Mouse (Mus musculus) embryonic fibroblast, embryonic 13.5 days (primary cell): Measurements from ENCODE around the gene Gm1113.

Experiments used
- CTCF ChIP-seq: IDR thresholded peaks from 2 replicates; pipeline ENCODE4 v1.5.1; 2011; ENCODE audit warnings: mild to moderate bottlenecking, control low read depth, low read length, moderate library complexity, borderline replicate concordance; ENCODE audit not compliant: insufficient read depth
- POLR2A ChIP-seq: IDR thresholded peaks from 2 replicates; pipeline ENCODE4 v1.6.1; 2011; ENCODE audit warnings: low read depth, mild to moderate bottlenecking, control low read depth, low read length, moderate library complexity

DNA sequence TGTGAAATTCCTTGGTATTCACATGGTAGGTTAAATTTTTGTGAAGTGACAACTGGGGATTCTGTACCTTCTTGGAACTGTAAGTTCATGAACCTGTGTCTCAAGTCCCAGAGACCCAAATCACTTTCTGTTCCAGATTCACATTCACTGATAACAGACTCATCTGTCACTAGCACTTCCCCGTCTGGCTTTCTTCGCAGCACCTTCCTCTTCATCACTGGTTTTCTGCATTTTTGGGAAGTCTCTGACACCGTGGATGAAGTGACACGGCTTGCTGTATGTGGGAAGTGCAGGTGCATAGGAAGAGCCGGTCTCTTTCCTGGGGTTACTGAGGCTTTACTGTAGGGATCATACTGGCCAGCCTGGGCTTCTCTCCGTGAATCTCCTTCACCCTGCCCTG is 43.5 kb upstream of the Gm1113 start:
- no peak for TF ChIP-seq POLR2A
- TF ChIP-seq CTCF: no peak
